Mouse (Mus musculus): ENCODE measurements at regions not wholly inside any gene's neighbourhood (a gene's known extent, or its start where the extent isn't known, plus 50 kb on each side); places are given as distances from the start of the nearest gene placed in this dataset.

DNA sequence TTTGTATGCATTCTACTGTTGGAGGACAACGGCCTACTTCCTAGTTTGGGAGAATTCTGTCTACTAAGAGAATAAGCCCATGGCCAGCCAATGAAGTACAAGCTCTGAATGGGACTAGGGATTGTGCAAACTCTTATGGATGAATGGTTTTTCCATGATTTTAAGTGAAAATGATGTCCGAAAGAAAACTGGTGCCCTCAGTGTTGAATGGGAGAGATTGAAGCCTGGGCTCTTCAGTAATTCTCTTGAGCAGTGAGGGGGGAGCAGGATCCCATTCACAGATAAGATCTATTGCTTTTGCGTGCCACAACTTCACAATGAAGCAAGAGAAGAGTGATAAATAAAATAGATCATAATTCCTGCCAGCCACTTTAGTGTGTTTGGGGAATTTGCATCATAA lies 476.0 kb downstream of the Nyap2 start:
- Histone ChIP-seq H3K9me3 (ENCODE audit: control insufficient read depth, low read length) (no peaks in the 10 kb centered on the region), H3K27ac (ENCODE audit: low read depth, low read length) (no peak overlapping the region), H3K4me2 (no peak overlapping the region), H3K36me3 (ENCODE audit: control insufficient read depth, insufficient read depth, low read length) (no peaks in the 10 kb centered on the region), H3K4me1 (replicated peaks; ENCODE audit: control insufficient read depth, insufficient read depth, low read length) (no peaks in the 10 kb centered on the region), H3K9ac (ENCODE audit: low read depth, low read length) (no peak overlapping the region), H3K27me3 (replicated peaks; ENCODE audit: control insufficient read depth, insufficient read depth, low read length) (no peaks in the 10 kb centered on the region), H3K4me3 (ENCODE audit: low read depth, low read length) (no peak overlapping the region)
- 79% methylated on average over 3 of the region's 3 CpGs for WGBS
- ATAC-seq (replicated peaks; ENCODE audit: low FRiP score) (no peak), DNase-seq (ENCODE audit: low spot score) (no peak)

DNA sequence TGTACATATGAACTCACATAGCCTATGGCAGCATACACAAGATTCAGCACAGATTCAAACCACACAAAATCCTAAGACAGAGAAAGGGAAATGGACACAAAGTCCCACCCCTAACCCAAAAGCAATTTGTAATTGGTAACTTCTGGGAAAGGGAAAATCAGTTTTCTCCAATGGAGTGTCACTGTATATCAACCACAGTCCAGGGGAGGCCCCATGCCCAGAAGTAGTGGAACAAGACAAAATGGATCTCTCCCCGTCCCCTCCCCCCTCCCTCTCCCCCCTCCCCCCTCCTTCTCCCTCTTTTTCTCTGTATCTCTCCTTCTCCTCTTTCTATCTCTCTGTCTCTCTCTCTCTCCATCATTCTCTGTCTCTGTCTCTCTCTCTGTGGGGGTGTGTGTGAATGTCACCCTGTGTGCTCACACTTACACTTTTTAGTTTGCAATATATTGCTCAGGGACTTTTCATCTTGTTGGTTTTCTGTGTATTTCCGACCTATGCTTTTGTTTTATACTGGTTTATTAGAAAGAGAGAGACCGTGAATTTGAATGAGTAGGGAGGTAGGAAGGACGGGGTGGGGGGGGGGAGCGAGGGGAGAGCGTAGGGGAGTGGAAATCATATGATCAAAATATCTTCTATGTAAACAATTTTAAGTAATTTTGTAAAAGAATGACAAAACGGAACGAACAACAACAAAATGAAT lies 500.4 kb downstream of the Nyap2 start:
- no peak overlapping the region for H3K4me2 ChIP-seq
- H3K9me3 ChIP-seq (ENCODE audit: control insufficient read depth, low read length): no peaks in the 10 kb centered on the region
- ATAC-seq (replicated peaks; ENCODE audit: low FRiP score) (no peak), DNase-seq (ENCODE audit: low spot score) (no peak)
- no peak overlapping the region for H3K4me3 ChIP-seq (ENCODE audit: low read depth, low read length)
- H3K4me1 ChIP-seq (replicated peaks; ENCODE audit: control insufficient read depth, insufficient read depth, low read length): no peaks in the 10 kb centered on the region
- no peaks in the 10 kb centered on the region for H3K36me3 ChIP-seq (ENCODE audit: control insufficient read depth, insufficient read depth, low read length)
- 82% methylated on average over 7 of the region's 8 CpGs for WGBS
- H3K9ac ChIP-seq (ENCODE audit: low read depth, low read length): no peak overlapping the region
- H3K27me3 ChIP-seq (replicated peaks; ENCODE audit: control insufficient read depth, insufficient read depth, low read length): no peaks in the 10 kb centered on the region
- H3K27ac ChIP-seq (ENCODE audit: low read depth, low read length): no peak overlapping the region

DNA sequence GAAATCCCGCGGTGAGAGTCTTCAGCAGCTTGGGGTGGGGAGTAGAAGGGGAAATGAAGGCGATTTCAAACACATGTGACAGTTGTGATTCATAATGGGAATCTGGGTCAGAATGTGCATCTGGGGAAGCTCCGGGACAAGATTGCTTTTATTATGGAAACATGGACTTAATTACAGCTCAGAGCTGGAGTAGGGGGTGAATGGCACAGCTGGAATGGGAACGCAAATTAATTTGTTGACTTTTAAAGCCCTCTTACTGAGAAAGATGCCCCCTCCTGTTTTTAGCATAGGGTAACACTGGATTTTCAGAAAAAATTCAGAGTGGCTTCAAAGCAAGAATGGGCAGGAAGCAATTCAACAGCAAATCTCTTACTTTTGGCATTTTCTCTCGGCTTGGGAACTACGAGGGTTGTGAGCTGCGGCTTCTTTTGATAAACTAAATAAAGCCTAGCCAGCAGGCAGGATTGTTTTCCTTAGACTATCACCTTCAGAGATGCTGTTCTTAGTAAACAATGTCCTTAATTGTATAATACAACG lies 501.0 kb downstream of the Nyap2 start:
- no peak overlapping the region for H3K27ac ChIP-seq (ENCODE audit: low read depth, low read length)
- DNase-seq (ENCODE audit: low spot score) (no peak), ATAC-seq (replicated peaks; ENCODE audit: low FRiP score) (no peak)
- no peak overlapping the region for H3K4me2 ChIP-seq
- no peak overlapping the region for H3K4me3 ChIP-seq (ENCODE audit: low read depth, low read length)
- H3K36me3 ChIP-seq (ENCODE audit: control insufficient read depth, insufficient read depth, low read length): no peaks in the 10 kb centered on the region
- no peaks in the 10 kb centered on the region for H3K9me3 ChIP-seq (ENCODE audit: control insufficient read depth, low read length)
- no peak overlapping the region for H3K9ac ChIP-seq (ENCODE audit: low read depth, low read length)
- WGBS: 69% methylated on average over 9 of the region's 9 CpGs
- H3K4me1 ChIP-seq (replicated peaks; ENCODE audit: control insufficient read depth, insufficient read depth, low read length): no peaks in the 10 kb centered on the region
- no peaks in the 10 kb centered on the region for H3K27me3 ChIP-seq (replicated peaks; ENCODE audit: control insufficient read depth, insufficient read depth, low read length)

DNA sequence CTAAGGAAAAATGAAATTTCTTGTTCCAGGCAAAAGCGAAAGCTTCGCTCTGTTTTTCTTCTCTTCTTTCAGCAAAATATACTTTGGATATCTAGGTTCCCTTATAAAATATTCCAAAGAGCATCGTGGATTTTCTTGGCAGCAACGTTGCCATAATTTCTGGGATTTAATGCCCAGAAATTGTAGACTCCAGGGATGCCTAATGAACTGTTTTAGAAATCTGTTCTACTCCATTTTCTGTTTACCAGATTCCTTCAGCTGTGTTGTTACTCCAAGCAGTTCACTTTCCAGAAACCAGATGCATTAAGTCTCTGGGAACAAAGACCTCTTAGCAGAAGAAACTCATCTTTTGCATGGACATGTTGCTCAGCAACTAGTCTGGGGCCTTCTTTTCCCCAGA lies 504.5 kb downstream of the Nyap2 start:
- H3K9me3 ChIP-seq (ENCODE audit: control insufficient read depth, low read length): no peaks in the 10 kb centered on the region
- no peak for DNase-seq (ENCODE audit: low spot score)
- no peaks in the 10 kb centered on the region for H3K4me1 ChIP-seq (replicated peaks; ENCODE audit: control insufficient read depth, insufficient read depth, low read length)
- H3K4me2 ChIP-seq: no peak overlapping the region
- H3K36me3 ChIP-seq (ENCODE audit: control insufficient read depth, insufficient read depth, low read length): no peaks in the 10 kb centered on the region
- no peak overlapping the region for H3K4me3 ChIP-seq (ENCODE audit: low read depth, low read length)
- H3K27me3 ChIP-seq (replicated peaks; ENCODE audit: control insufficient read depth, insufficient read depth, low read length): no peaks in the 10 kb centered on the region
- no peak overlapping the region for H3K27ac ChIP-seq (ENCODE audit: low read depth, low read length)
- no peak for ATAC-seq (replicated peaks; ENCODE audit: low FRiP score)
- no peak overlapping the region for H3K9ac ChIP-seq (ENCODE audit: low read depth, low read length)
- whole genome bisulfite sequencing: 84% methylated on average over 4 of the region's 4 CpGs

DNA sequence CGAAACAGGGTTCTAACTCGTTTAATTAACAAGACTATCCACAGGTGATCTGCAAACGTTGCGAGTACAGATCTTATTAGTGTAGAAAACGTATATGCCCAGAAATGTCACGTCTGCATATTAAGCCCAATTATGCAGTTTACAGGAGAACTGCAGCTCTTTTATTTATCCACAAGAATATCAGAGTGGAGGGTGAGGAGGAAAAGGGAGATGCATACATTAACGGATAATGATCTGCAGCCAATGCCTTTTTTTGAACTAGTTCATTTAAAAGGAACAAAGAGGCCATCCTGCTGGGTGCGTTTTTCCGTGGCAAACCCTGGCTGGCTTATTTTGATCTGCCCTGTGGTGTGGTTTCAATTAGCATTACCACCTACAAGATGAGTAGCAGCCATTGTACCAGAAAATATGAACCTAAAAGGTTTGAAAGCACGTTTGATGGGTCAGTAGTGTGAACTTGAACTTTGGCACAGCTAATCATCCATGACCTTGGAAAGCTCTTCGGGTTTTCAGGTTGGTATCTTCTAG lies 511.1 kb downstream of the Nyap2 start:
- Histone ChIP-seq H3K4me2 (no peak overlapping the region), H3K9me3 (ENCODE audit: control insufficient read depth, low read length) (no peaks in the 10 kb centered on the region), H3K4me1 (replicated peaks; ENCODE audit: control insufficient read depth, insufficient read depth, low read length) (no peaks in the 10 kb centered on the region), H3K36me3 (ENCODE audit: control insufficient read depth, insufficient read depth, low read length) (no peaks in the 10 kb centered on the region), H3K27ac (ENCODE audit: low read depth, low read length) (no peak overlapping the region), H3K4me3 (ENCODE audit: low read depth, low read length) (no peak overlapping the region), H3K9ac (ENCODE audit: low read depth, low read length) (no peak overlapping the region), H3K27me3 (replicated peaks; ENCODE audit: control insufficient read depth, insufficient read depth, low read length) (no peaks in the 10 kb centered on the region)
- DNase-seq (ENCODE audit: low spot score) (no peak), ATAC-seq (replicated peaks; ENCODE audit: low FRiP score) (no peak)
- 70% methylated on average over 11 of the region's 11 CpGs for WGBS

DNA sequence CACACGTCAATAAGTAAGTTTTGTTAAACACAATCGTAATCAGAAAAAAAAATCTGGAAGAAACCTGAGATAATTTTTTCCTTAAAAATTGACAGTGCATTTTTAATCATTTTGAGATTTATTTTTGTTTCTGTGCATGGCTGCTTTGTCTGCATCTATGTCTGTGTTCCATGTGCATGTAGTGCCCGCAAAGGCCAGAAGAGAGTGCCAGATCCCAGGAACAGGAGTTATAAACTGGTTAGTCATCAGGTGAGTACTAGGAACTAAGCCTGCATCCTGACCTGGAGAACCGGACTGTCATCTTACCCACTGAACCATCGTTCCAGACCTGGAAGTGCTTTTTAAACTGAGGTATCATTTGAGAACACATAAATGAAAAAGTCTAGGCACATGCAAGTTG lies 514.9 kb downstream of the Nyap2 start:
- Histone ChIP-seq H3K4me2 (no peak overlapping the region), H3K36me3 (ENCODE audit: control insufficient read depth, insufficient read depth, low read length) (no peaks in the 10 kb centered on the region), H3K9me3 (ENCODE audit: control insufficient read depth, low read length) (no peaks in the 10 kb centered on the region), H3K9ac (ENCODE audit: low read depth, low read length) (no peak overlapping the region), H3K27me3 (replicated peaks; ENCODE audit: control insufficient read depth, insufficient read depth, low read length) (no peaks in the 10 kb centered on the region), H3K4me1 (replicated peaks; ENCODE audit: control insufficient read depth, insufficient read depth, low read length) (no peaks in the 10 kb centered on the region), H3K4me3 (ENCODE audit: low read depth, low read length) (no peak overlapping the region), H3K27ac (ENCODE audit: low read depth, low read length) (no peak overlapping the region)
- no peak for ATAC-seq (replicated peaks; ENCODE audit: low FRiP score)
- DNase-seq (ENCODE audit: low spot score): no peak
- WGBS: 79% methylated on average over 5 of the region's 5 CpGs

DNA sequence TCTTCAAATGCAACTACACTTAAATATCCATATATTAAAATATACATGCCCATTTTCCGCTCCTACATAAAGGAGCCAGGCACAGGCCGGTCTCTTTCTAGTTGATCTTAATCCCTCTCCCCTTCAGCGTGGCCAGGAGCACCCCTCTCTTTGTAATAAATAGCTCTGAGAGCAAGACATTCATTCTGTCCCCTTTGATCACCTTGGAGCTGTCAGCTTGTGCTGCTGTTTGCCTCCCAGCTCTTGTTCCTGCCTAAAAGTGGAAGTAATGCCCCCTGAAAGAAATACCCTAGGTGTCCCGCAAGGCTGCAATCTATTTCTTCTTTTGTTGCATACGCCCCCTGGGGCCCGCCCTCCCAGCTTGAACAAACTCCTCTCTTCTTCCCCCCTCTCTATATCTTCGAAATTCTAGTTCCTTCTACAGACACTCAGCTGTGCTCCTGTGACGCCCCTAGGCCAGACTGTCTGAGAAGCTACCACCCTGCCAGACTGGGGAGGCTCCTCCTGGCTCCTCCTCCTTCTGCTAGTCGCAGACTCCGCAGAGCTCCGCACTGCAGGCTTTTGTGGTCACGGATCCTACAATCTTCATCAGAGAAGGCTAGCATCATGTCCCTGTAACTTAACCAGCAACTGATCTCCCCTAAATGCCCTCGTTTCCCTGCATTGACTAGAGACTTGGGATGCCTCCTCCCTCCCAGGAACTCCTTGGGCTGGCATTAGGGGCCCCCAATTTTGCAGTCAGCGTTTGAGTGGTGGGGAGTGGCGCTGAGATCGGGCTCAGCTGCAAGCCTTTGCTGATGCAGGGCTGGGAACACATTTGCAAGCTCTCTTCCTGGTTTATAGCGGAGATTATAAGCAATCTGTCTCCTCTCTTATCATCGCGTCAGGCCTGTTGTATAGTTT lies 516.8 kb downstream of the Nyap2 start:
- no peaks in the 10 kb centered on the region for H3K4me1 ChIP-seq (replicated peaks; ENCODE audit: control insufficient read depth, insufficient read depth, low read length)
- peak overlapping the region; percentile 48; the same call in 1 of the 2 replicates for H3K27ac ChIP-seq (ENCODE audit: low read depth, low read length)
- H3K9ac ChIP-seq (ENCODE audit: low read depth, low read length): 0 out of 2 replicates have a peak overlapping the region, but pooled peaks have one; percentile 16
- 10% methylated on average over 19 of the region's 19 CpGs for WGBS
- ATAC-seq (replicated peaks; ENCODE audit: low FRiP score): peak; percentile 47; the same call in 1 of the 2 replicates
- H3K36me3 ChIP-seq (ENCODE audit: control insufficient read depth, insufficient read depth, low read length): no peaks in the 10 kb centered on the region
- no peaks in the 10 kb centered on the region for H3K9me3 ChIP-seq (ENCODE audit: control insufficient read depth, low read length)
- DNase-seq (ENCODE audit: low spot score): peak; percentile 41
- peak overlapping the region; percentile 48 for H3K4me2 ChIP-seq
- H3K4me3 ChIP-seq (ENCODE audit: low read depth, low read length): 0 out of 2 replicates have a peak overlapping the region, but pooled peaks have one; percentile 22
- H3K27me3 ChIP-seq (replicated peaks; ENCODE audit: control insufficient read depth, insufficient read depth, low read length): no peaks in the 10 kb centered on the region

DNA sequence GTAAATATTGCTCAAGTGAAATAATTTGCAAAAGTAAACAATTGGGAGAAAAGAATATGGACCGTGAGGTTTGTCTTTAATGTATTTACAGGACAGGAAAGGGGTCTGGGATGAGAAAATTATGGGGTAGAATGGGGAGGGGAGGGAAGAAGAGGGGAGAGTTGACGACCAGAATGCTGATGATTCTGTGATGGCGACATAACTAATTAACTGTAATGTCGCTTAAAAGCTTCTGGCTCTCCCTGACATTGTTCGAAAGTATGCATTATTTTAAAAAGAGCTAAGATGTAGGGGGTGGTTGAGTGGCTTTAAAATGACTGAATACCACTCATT lies 517.4 kb downstream of the Nyap2 start:
- Histone ChIP-seq H3K36me3 (ENCODE audit: control insufficient read depth, insufficient read depth, low read length) (no peaks in the 10 kb centered on the region), H3K4me2 (peak overlapping the region; percentile 48), H3K27ac (ENCODE audit: low read depth, low read length) (no peak overlapping the region), H3K4me1 (replicated peaks; ENCODE audit: control insufficient read depth, insufficient read depth, low read length) (no peaks in the 10 kb centered on the region), H3K4me3 (ENCODE audit: low read depth, low read length) (no peak overlapping the region), H3K27me3 (replicated peaks; ENCODE audit: control insufficient read depth, insufficient read depth, low read length) (no peaks in the 10 kb centered on the region), H3K9ac (ENCODE audit: low read depth, low read length) (no peak overlapping the region), H3K9me3 (ENCODE audit: control insufficient read depth, low read length) (no peaks in the 10 kb centered on the region)
- 18% methylated on average over 5 of the region's 5 CpGs for WGBS
- ATAC-seq (replicated peaks; ENCODE audit: low FRiP score) (no peak), DNase-seq (ENCODE audit: low spot score) (no peak)

Measured in liver, embryonic 11.5 days (tissue).